Mouse (Mus musculus): ENCODE data around the gene Cacna1e.

DNA sequence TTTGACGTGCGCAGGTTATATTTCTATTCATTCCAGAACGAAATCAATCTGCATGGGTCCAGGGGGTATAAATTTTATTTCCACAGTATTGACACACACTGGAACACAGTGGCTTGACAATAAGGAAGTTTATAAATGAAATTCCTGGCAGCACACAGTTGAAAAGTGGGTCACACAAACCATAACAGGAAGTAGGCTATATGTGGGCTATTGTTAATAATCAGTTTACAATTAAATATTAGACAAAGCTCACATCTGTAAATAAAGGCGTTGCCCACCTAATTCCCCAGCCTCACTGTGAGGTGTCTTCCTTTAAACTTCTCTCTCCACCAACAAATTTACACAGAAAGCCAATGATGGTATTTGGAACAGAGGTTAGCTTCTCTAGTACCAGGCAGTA lies 305.6 kb downstream of the Cacna1e start:
- TF ChIP-seq CTCF (IDR thresholded peaks at IDR 0.05; ENCODE audit: low read depth): no peak
- TF ChIP-seq EP300 (optimal IDR thresholded peaks at IDR 0.05): no peak
